Mouse (Mus musculus) bone marrow, adult 2 months (tissue): Measurements from ENCODE around the gene Mybph.

ENCODE experiments used
- CTCF ChIP-seq: fragments of 200-500 bp; IDR thresholded peaks from 2 replicates; pipeline ENCODE4 v1.5.1; 2011; ENCODE audit warnings: low read length, control low read depth; ENCODE audit not compliant: control insufficient read depth, insufficient read depth
- POLR2A ChIP-seq: fragments of 200-500 bp; IDR thresholded peaks from 2 replicates; pipeline ENCODE4 v1.6.1; 2011; ENCODE audit warnings: low read depth, mild to moderate bottlenecking, control low read depth, low read length, borderline replicate concordance; ENCODE audit not compliant: control insufficient read depth

GRCm38 (mm10) chr1:134219608-134220007, 26.4 kb downstream of the Mybph start:
- TF ChIP-seq POLR2A: no peak
- no peak for TF ChIP-seq CTCF
